Mouse (Mus musculus) CD4-positive, CD25-positive, alpha-beta regulatory T cell, adult 2 months (primary cell): ENCODE measurements at regions not wholly inside any gene's neighbourhood (a gene's known extent, or its start where the extent isn't known, plus 50 kb on each side); places are given as distances from the start of the nearest gene placed in this dataset.
A peak's percentile ranks its signal among the peaks of the same experiment; 100 is the strongest.
"Not testable (repeated sequence)": the region's sequence is repeated elsewhere in the genome, so short reads cannot be mapped to it uniquely, and the experiment has no call there.

Experiments used
- DNase-seq: peaks from one replicate; pipeline ENCODE4 v3.0.0-alpha.2; 2012; ENCODE audit warnings: low read depth, low spot score

DNA sequence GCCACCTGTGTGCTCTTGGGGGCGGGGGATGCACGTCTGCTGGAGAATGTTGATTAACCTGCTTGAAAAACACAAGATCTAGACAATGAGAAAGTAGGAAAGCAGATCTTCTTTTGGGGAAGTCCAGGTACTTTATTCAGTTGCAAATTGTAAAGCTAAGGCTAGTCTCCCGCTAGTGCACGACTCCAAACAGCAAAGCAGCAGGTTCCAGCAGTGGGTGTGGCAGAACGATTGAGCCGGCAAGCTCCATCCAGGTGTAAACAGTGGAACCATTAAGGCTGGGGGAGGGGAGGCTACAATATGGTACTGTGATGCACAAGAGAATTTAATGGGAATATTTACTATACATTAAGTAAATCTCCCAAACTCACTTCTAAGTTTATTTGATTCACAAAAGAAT, 448.6 kb upstream of the Cobl start:
- DNase-seq = not testable (repeated sequence)

DNA sequence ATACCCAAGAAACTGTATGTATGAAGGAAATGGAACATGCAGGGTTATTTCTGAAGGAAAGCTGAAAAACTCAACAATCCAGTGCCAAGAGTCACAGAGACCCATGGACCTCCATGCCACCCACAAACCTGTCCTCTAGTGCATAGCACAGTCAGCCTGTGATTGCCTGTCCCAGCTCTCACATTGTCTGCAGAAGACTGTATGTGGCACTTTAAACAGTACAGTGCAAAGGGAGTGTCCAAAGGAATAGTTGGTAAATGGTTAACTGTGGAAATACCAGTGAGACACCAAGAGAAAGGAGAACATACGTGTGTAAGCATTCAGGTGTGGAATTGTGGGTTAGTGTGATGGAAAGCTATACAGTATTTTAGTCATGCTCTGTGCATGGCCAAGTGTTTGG, 409.0 kb upstream of the Cobl start:
- no peak for DNase-seq

DNA sequence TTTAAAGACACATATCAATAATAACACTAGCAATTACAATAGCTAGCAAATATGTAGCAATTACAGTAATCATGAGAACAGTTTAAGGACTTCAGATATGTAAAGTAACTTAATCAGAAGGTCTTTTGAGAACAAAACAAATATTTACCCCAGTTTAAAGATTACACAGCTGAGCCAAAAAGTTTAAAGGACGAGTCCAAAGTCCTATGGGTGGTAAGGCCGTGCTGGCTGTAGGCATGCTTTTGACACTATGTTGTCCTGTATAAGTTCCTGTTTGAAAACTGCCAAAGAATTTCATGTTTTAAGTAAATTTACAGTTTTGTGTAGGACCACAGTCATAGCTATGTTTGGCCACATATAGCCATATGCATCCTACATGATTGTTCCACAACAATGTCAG, 408.0 kb upstream of the Cobl start:
- DNase-seq = no peak

DNA sequence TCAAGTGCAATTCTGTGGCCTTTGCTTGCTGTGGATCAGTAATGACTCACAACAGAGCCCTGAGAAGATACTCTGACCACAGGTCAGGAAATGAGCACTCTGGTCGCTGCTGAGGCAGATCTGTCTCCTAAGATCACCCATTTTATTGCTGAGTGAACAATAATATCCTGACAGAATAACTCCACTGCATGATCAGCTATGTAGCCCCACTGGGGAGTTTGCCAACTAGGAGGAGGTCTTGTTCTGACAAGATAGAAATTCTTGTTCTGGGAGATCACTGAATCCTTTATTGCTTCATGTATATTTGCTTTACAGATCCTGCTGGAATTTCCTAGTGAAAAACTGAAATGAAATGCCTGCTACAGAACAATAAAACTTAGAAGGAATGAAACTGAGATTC, 407.6 kb upstream of the Cobl start:
- no peak for DNase-seq

DNA sequence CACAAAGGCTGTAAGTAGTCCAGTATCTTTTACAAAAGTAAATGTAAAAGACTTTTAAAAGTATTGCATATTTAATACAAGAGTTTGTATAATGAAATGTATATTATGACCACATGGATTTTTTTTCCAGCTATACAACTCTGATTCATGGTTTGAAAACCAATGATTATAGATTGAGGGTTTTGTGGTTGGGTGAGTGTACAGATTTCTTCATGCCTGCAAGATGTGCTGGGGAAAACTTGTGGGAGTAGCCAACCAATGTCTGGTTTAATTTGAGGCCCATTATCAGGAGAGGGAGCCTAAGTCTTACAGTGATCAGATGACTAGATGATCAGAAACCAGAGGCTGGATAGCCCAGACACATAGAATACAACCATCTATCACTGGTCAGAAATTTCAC, 402.8 kb upstream of the Cobl start:
- DNase-seq = no peak

DNA sequence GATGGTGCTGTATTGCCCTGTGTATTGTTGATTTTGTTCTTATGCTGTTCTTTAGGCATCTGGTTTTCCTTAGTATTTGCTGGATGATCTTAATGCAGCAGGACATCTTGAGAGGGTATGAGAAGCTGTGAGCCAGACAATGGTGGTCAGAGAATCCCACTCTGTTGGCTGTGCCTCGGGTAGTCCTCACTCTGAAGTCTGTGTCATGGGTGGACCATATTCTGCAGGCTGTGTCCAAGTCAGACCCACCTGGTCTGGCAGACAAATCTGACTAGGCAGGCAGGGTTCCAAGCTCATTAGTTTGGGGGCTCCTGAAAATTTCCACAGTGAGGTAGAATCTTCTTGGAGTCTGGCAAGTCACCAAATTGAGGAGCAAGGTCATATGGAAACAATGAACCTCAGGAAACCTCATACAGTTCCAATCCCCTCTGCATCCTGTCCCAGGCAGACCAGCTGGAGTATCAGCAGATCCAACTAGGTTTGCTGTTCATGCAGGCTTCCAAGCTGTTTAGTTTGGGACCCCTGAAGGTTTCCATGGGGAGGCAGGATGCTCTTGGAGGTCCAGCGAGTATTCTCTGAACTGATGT, 400.4 kb upstream of the Cobl start:
- no peak for DNase-seq

DNA sequence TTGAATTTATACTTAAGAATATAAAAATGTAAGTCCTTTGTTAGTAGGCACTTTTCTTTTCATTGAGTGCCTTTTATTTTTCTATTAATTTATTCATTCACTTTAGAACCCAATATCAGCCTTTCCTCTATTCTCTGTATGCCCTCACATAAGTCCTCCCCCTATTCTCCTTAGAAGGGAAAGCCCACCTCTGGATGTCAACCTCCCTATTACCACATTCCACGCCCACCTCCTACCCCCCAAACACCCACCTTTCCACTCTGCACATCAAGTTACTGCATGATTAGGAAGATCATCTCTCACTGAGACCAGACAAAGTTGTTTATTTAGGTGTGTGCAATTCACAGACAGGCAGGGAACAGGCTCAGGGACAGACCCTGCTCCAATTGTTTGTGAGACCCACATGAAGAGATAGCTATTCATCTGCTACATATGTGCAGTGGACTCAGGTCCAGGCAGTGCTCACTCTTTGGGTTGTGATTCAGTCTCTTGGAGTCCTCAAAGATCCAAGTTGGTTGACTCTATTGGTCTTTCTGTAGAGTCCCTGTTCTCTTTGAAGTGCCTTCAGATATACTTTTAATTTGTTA, 394.7 kb upstream of the Cobl start:
- no peak for DNase-seq

DNA sequence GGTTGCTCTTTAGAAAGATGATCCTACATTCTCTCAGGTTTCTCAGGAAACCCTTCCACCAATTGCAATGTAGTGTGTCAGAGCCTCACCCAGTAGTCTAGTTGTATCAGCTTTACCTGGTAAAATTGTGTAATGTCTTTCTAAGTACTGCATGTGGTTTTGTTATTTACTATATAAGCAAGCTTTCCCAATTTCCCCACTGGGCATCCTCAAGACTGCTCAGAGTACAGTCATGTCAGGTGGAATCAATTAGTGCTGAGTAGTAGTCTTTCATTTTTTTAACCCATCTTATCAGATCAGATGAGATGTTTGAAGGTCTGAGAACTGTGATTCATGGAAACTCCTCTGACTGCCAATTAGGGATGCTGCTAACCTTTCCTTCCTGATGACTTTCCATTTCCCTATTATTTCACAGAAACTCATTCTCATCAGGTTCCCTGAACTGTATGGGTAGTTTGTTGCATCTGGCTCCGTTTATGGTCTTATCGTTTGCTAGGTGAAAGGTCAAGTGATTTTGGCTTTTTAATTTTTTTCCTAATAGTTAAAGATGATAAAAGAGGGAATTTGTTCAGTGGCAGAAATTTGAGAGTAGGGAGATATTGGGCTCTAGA, 393.6 kb upstream of the Cobl start:
- no peak for DNase-seq

DNA sequence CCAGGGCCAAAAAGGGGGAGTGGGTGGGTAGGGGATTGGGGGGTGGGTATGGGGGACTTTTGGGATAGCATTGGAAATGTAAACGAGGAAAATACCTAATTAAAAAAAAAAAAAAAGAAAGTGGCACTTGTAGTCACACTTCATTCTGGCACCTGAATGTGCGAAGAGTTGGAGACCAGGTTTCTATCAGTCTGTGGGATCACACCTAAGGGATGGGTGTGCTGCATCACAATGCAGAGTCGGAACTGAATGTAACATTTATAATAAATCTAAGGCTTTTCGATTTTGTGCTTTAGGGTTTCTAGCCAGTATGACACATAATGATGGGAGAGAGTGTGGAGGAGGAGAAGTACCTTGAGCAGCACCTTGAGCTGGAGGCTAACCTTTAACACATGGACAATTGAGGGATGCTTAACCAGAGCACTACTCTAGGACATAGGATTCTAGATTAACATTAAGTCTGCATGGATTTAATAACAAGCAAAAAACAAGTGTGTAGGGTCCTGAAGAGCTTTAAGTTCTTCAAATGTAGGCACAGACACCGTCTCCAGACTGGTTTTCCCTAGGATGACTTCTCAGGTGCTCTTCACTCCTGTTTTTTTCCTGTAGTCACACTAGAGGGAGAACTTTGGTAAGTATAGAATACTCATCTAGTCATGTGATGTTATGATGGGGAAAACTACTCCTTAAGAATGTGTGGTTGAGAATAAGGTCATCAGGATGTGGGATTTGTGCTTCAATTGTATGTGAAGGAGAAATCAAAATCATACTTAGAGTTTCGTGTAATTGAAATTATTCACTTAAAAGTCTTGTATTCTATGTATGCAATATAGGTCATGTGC, 392.8 kb upstream of the Cobl start:
- no peak for DNase-seq

DNA sequence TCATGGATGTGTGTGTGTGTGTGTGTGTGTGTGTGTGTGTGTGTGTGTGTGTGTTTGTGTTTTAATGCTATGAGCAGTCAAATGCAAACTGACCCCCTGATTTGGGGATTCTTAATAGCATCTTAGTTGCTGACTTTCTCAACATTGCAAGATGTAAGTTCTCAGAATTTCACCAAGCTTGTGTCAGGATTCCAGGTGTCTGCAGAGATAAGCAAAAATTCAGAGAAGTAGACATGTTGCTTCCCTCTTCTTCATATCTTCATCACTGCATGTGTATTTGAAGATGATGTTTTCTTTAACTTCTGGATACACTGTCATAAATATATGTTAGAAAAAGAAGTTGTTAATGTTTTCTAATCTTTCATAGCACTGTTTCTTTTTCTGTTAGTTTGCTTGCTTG, 383.0 kb upstream of the Cobl start:
- DNase-seq = no peak

DNA sequence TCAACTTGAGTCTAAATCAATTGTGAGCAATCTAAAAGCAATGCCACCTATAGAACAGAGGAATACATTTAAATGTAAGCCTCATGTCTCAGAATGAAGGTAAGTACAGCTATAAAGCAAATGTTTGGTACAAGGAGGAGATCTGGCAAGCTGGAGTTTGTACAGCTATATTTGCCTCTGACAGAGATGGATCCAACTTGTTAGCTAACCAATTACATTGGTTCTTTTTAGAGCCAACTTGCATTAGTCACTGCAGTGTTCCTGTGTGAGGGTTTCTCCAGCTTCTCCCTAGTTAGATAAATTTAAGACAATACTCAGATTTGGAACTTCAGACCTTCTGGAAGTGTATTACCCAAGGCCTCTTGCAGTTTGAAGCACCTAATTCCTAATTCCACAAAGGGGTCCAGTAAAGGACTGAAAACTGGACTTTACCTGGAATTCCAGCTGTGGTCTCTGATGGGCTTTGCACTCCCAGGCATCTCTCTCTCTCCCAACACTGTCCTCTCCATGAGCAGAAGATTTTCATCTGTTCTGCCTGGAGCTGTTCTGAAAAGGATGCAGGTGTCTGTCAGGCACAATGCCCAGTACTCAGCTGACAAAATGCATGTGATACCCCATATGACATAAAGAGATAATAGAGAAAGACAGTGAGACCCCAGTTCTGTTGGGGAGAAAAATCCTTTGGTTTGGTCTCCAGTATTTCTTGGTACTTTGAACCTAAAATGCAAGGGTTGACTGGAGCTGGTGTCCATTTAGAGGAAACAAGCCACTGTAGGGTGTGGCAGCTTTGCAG, 379.1 kb upstream of the Cobl start:
- no peak for DNase-seq

DNA sequence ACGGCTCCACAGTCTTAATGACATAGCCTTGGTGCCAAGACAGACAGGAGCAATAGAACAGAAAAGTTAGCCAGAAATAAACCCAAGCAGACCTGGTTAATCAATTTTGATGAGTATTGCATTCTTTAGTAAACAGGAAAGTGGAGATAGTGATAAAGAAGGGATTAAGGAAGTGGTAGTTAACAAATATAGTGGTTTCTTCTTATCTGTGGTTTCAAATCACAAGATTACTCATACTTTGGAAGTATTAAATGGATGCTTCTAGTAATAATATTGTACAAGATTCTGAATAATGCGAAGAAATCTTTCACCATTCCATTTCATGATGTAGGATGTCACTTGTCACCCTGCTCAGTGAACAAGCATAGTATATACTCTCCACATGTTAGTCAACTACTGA, 376.6 kb upstream of the Cobl start:
- no peak for DNase-seq

DNA sequence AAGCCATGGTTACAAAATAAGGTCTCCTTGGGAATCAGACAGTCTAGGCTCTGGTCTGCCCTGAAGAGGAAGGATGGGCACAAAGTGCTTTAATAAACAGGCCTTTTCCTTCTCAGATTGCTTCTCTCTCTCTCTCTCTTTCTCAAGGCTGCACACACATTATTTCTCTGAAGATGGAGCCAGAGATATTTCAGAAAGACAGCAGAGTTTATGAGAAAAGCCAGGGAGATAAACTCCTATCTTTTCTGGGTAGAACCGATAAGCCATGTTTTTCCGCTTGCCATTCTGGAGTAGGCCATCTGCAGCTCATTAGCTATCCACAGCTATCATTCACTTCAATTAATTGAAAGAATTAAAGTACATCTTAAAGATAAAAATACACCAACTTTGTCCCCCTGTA, 373.2 kb upstream of the Cobl start:
- DNase-seq = no peak

DNA sequence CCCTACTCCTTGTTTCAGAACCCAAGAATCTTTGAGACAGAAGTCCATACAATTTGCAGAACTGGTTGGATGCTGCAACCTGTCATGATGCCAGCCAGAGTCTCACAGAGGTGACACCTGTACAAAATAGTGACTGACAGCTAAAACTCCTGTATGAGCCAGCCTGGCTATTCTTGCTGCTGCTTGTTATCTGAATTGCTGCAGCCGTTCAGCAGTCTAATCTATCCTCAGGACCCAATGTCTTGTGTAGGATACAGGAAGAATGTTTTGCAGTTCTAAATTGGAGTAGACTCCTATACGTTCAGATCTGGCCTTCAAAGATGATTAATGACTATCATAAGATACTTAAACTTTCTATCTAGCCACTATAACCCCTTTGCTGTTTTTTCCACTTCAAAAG, 372.6 kb upstream of the Cobl start:
- no peak for DNase-seq

DNA sequence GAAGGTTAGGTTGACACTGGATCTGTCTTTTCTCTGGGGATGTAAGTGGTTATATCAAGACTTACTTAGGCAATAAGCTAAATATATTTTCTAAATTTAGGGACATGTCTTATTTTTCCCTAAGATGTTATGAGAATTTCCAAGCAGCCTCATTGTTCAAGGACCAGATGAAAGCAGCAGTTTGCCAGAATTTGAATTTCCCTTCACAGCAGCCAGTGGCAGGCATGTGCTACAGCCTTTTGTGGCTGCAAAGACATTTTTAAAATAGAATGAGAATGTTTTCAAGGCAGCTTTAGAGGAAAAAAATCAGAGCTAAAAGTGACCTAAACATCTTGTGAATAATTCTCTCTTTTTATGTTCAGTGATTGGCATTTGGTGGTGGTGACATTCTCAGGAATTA, 371.6 kb upstream of the Cobl start:
- no peak for DNase-seq

DNA sequence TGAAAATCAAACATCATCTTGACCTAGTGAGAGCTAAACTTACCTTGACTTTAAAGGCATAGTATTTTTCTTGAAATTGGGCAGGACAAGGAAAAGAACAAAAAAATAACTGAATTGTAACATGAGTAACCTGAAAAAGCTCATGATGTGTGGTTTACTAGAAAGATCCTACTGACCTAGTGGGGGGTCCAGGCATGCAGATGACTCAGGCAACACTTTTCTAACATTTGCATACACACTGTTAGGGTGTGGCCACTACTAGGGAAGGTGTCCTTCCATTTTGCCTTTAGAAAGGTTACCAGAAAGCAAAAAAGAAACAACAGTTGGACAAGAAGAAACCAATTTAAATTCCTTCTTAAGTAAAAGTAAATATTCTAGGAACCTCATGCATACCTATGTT, 347.3 kb upstream of the Cobl start:
- DNase-seq = no peak

DNA sequence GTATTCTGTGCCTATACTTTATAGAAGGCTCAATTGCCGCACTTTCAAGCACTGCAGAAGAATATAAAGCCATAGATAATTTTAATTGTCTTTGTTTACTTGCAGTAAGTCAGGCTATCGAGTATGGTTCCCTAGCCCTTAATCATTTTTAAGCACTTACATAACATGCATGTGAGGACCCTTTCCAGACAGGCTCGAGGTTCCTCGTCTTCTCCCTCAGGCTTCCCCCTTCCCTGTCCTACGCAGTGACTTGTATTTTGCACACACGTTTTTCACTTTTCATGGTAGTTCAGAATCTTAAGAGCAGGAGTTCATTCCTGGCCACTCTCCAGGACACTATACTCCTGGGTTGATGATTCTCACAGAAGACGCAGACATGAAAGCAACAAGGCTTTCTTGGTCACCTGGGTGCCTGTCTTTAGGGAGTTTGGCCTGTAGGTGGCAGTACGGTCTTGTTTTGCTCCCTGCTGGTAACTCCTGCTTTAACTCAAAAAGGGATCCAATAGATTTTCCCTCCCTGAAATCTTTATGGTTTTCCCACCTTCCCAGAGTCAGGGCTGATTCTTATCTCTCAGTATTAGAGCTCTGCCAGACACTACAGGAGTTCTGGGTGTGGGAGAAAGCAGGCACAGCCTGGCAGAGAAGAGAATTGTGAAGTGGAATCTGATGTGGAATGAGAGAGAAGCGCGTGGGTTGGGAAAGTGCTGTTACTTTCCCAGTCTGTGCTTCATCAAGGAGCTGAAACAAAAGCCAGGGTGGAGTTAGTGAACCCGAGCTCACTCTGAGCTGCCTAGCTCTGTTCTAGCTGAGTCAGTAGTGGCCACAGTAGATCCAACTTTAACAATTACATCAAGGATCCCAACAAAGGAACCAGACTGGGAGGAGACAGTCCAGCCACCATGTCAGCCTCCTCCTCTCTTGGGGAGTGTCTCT, 346.5 kb upstream of the Cobl start:
- peak; percentile 4 for DNase-seq
